Mouse (Mus musculus): ENCODE measurements at regions not wholly inside any gene's neighbourhood (a gene's known extent, or its start where the extent isn't known, plus 50 kb on each side); places are given as distances from the start of the nearest gene placed in this dataset.

- no peak for DNase-seq (ENCODE audit: low read depth, low spot score)
Measured at GRCm38 (mm10) chr11:56901201-56901600, 110.0 kb upstream of the Gria1 start.

GRCm38 (mm10) chr11:56925368-56925896, 85.8 kb upstream of the Gria1 start:
- no peak for DNase-seq (ENCODE audit: low read depth, low spot score)

GRCm38 (mm10) chr11:56932766-56933165, 78.4 kb upstream of the Gria1 start:
- no peak for DNase-seq (ENCODE audit: low read depth, low spot score)

- DNase-seq (ENCODE audit: low read depth, low spot score), result no peak
Measured at GRCm38 (mm10) chr11:56952357-56952756, 58.8 kb upstream of the Gria1 start.

- DNase-seq (ENCODE audit: low read depth, low spot score), result no peak
Measured at GRCm38 (mm10) chr11:56957824-56958223, 53.4 kb upstream of the Gria1 start.
